Mouse (Mus musculus) stomach, embryonic 14.5 days (tissue): ENCODE data around the gene Lnpep. TPM values are rescaled to one million over a fixed set of nuclear protein-coding genes. Genes with fewer than 3 reads are reported as not detected.
"Not testable (repeated sequence)": the region's sequence is repeated elsewhere in the genome, so short reads cannot be mapped to it uniquely, and the experiment has no call there.

Source experiments
- ATAC-seq: fragments of 200-750 bp; cut with Nextera tagmentation; 2 replicates; pipeline ENCODE4 v1.8.0; 2017; ENCODE audit warnings: low read depth, moderate TSS enrichment; ENCODE audit not compliant: insufficient number of reproducible peaks, insufficient read depth, low FRiP score
- H3K27ac ChIP-seq: fragments of 300-500 bp; sonication (generic); 2 replicates; pipeline ENCODE4 v1.5.1; 2014; ENCODE audit warnings: mild to moderate bottlenecking, low read length, moderate library complexity, mixed read lengths
- H3K27me3 ChIP-seq: fragments of 300-500 bp; sonication (generic); 2 replicates; pipeline ENCODE4 v1.6.1; 2014; ENCODE audit warnings: low read length, control low read depth, mixed read lengths; ENCODE audit not compliant: control insufficient read depth, insufficient read depth
- H3K36me3 ChIP-seq: fragments of 300-500 bp; sonication (generic); 2 replicates; pipeline ENCODE4 v1.6.1; 2014; ENCODE audit warnings: mild to moderate bottlenecking, control low read depth, low read length, moderate library complexity, mixed read lengths; ENCODE audit not compliant: control insufficient read depth, insufficient read depth
- H3K4me1 ChIP-seq: fragments of 300-500 bp; sonication (generic); 2 replicates; pipeline ENCODE4 v1.6.1; 2014; ENCODE audit warnings: low read length, control low read depth, mixed read lengths; ENCODE audit not compliant: control insufficient read depth, insufficient read depth
- H3K4me2 ChIP-seq: fragments of 300-500 bp; sonication (generic); replicated peaks from 2 replicates; pipeline ENCODE4 v1.6.1; 2014; ENCODE audit warnings: low read depth, low read length, control low read depth
- H3K4me3 ChIP-seq: fragments of 300-500 bp; sonication (generic); 2 replicates; pipeline ENCODE4 v1.5.1; 2014; ENCODE audit warnings: low read depth, low read length, control low read depth
- H3K9ac ChIP-seq: fragments of 300-500 bp; sonication (generic); replicated peaks from 2 replicates; pipeline ENCODE4 v1.6.1; 2014; ENCODE audit warnings: low read depth, mild to moderate bottlenecking, control low read depth, low read length, moderate library complexity, mixed read lengths
- H3K9me3 ChIP-seq: fragments of 300-500 bp; sonication (generic); 2 replicates; pipeline ENCODE4 v1.6.1; 2016; ENCODE audit warnings: low read depth, low read length, control low read depth; ENCODE audit not compliant: control insufficient read depth
- WGBS: fragments of 180-500 bp; shearing (Covaris S2); extraction: QIAGEN DNeasy Blood & Tissue Kit; methylation state at CpG from one replicate; pipeline ENCODE4 v1.1.7; 2014; 5-methylcytosine and 5-hydroxymethylcytosine counted together
- polyA plus RNA-seq: library from polyadenylated mRNA; unstranded; fragments of >200 nt; fragmentation: Nextera tagmentation; extraction: Ambion mirVana; gene quantifications from 2 replicates; pipeline ENCODE4 v1.2.1, GENCODE M21; 2014

Lnpep gene
- polyA plus RNA-seq, 1 experiment from 2014 or later: 18.3 TPM

GRCm38 (mm10) chr17:17496234-17496633 is 128.6 kb downstream of the Lnpep start:
- H3K9me3 ChIP-seq, H3K27me3 ChIP-seq, H3K4me3 ChIP-seq, H3K36me3 ChIP-seq, H3K27ac ChIP-seq, H3K4me1 ChIP-seq, H3K4me2 ChIP-seq, ATAC-seq, H3K9ac ChIP-seq: not testable (repeated sequence)

DNA sequence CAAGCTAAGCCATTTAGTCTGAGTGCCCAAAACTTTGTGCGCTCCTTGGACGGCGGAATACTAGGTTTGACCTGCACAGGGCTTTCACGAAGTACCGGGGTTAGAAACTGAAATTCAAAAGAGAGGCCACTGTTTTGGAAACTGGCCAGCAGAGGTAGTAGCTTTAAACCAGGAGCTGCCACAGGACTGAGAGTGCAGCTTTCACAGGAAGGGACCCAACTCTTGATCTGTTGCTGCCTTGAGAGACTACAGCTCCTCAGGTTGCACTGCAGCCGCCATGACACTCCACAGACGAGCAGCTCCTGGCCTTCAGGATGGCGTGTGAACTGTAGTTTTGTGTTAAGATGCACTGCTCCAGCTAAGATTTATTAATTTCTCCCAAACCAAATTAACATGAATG is 132.7 kb downstream of the Lnpep start:
- H3K27ac ChIP-seq: no peak overlapping the region
- H3K4me1 ChIP-seq: peaks cover 3% of the 10 kb centered on the region; the same call in 1 of the 2 replicates
- no peaks in the 10 kb centered on the region for H3K36me3 ChIP-seq
- WGBS: 72% methylated on average over 8 of the region's 8 CpGs
- H3K9ac ChIP-seq: no peak overlapping the region
- H3K4me3 ChIP-seq: no peak overlapping the region
- no peaks in the 10 kb centered on the region for H3K27me3 ChIP-seq
- no peaks in the 10 kb centered on the region for H3K9me3 ChIP-seq
- H3K4me2 ChIP-seq: no peak overlapping the region
- no peak for ATAC-seq

DNA sequence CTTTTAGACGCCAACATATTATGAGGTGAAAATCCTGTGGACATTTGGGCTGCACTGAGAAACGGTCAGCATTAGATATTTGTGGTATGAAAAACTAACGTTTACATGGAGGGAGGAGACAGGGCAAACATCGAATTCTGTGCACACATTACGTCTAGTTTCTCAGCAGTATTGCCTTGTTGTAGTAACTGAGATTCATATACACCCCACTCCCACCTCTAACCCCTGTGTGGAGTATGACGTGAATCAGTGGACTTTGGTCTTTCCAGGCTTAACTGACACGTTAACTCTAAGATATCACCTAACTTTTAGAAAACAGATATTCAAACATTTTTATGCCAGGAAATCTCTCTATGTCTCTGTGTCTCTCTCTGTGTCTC is 133.2 kb downstream of the Lnpep start:
- Histone ChIP-seq H3K9ac (no peak overlapping the region), H3K27ac (0 out of 2 replicates have a peak overlapping the region, but pooled peaks have one; percentile 7), H3K4me2 (0 out of 2 replicates have a peak overlapping the region, but pooled peaks have one; percentile 20), H3K9me3 (no peaks in the 10 kb centered on the region), H3K4me1 (peaks cover 3% of the 10 kb centered on the region; the same call in 1 of the 2 replicates), H3K36me3 (no peaks in the 10 kb centered on the region), H3K27me3 (no peaks in the 10 kb centered on the region), H3K4me3 (no peak overlapping the region)
- peak; percentile 63; the same call in 1 of the 2 replicates for ATAC-seq
- 29% methylated on average over 7 of the region's 7 CpGs for whole genome bisulfite sequencing

DNA sequence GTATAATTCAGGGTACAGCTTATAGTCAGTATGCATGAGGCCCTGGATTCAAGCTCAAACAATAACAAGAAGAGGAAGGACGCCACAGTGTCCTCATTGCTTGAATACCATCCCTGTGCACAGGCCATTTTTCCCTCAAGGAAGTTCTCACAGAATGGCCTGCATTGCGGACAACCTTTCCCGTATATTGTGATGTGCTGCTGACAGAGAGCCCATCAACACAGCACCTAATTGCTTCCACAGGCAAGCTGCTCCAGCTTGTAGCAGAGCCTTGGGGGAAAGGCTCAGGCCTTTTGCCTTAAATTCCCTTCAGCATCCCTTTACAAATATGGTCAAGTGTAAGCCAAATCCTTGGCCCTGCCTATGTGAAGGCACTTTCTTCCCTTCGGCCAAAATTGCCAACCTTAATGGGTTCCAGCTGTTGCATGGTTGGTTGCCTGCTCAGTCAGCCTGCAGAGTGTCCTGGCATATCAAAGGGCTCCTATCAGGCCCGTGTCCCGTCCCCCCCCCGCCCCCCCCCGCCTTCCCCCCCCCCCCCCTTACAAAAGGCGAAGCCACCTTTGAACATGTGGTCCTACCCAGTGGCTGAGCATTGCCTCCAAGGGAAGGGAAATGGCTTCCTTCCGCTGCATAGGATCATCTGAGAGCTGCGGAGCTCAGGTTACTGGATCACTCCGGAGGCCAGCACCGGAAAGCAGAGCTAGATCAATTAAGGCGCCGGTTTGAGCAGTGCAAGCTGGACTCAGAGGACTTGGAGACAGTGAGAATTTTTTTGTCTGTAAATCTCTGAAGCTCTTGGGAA is 133.8 kb downstream of the Lnpep start:
- peak; percentile 90 for ATAC-seq
- H3K4me3 ChIP-seq: no peak overlapping the region
- no peaks in the 10 kb centered on the region for H3K27me3 ChIP-seq
- WGBS: 26% methylated on average over 14 of the region's 15 CpGs
- peak overlapping the region; percentile 21; the same call in 1 of the 2 replicates for H3K27ac ChIP-seq
- H3K9me3 ChIP-seq: no peaks in the 10 kb centered on the region
- H3K4me1 ChIP-seq: peaks cover 3% of the 10 kb centered on the region; the same call in 1 of the 2 replicates
- H3K4me2 ChIP-seq: 0 out of 2 replicates have a peak overlapping the region, but pooled peaks have one; percentile 20
- H3K36me3 ChIP-seq: no peaks in the 10 kb centered on the region
- no peak overlapping the region for H3K9ac ChIP-seq

- H3K9me3 ChIP-seq: no peaks in the 10 kb centered on the region
- no peak overlapping the region for H3K27ac ChIP-seq
- H3K4me1 ChIP-seq: peaks cover 1% of the 10 kb centered on the region; the same call in 1 of the 2 replicates
- 69% methylated on average over 2 of the region's 2 CpGs for WGBS
- no peak overlapping the region for H3K4me3 ChIP-seq
- no peak overlapping the region for H3K4me2 ChIP-seq
- H3K36me3 ChIP-seq: no peaks in the 10 kb centered on the region
- ATAC-seq: no peak
- no peaks in the 10 kb centered on the region for H3K27me3 ChIP-seq
- H3K9ac ChIP-seq: no peak overlapping the region
These were observed 139.1 kb downstream of the Lnpep start for GRCm38 (mm10) chr17:17485789-17486188.

Other genes starting within 250 kb of the Lnpep start
- gene Lix1, start 222.4 kb downstream of the Lnpep start, polyA plus RNA-seq: 6.4 and 7.9 TPM in 2 replicates
- gene Vmn2r90, start 78.7 kb upstream of the Lnpep start, polyA plus RNA-seq: not detected in 2 replicates
- gene Spaca6, start 202.1 kb upstream of the Lnpep start, polyA plus RNA-seq: 40.9 and 42.9 TPM in 2 replicates
- gene Has1, start 230.2 kb upstream of the Lnpep start, polyA plus RNA-seq: 3.1 and 4.0 TPM in 2 replicates